Mouse (Mus musculus) embryonic fibroblast, embryonic 13.5 days (primary cell): Measurements from ENCODE around the gene 2310050C09Rik.

Source experiments
- CTCF ChIP-seq: IDR thresholded peaks from 2 replicates; pipeline ENCODE4 v1.5.1; 2011; ENCODE audit warnings: mild to moderate bottlenecking, control low read depth, low read length, moderate library complexity, borderline replicate concordance; ENCODE audit not compliant: insufficient read depth
- POLR2A ChIP-seq: IDR thresholded peaks from 2 replicates; pipeline ENCODE4 v1.6.1; 2011; ENCODE audit warnings: low read depth, mild to moderate bottlenecking, control low read depth, low read length, moderate library complexity

- TF ChIP-seq CTCF (no peak), POLR2A (no peak)
Measured at GRCm38 (mm10) chr3:92851186-92851585, 18.8 kb downstream of the 2310050C09Rik start, which contains the start of gene Lce1l.
